Mouse (Mus musculus) stomach, postnatal 0 days (tissue): ENCODE data around the gene Flnc.

Experiments
- CTCF ChIP-seq: IDR thresholded peaks from 2 replicates; pipeline ENCODE4 v1.5.1; 2016; ENCODE audit warnings: antibody characterized with exemption, low read depth, mild to moderate bottlenecking, moderate library complexity
- EP300 ChIP-seq: optimal IDR thresholded peaks from 2 replicates; pipeline ENCODE3; 2016; ENCODE audit warnings: antibody characterized with exemption

- TF ChIP-seq EP300 (no peak), CTCF (no peak)
Observed at GRCm38 (mm10) chr6:29507447-29508309, 74.6 kb downstream of the Flnc start, which contains the start of gene Kcp.
